Mouse (Mus musculus) embryonic facial prominence, embryonic 11.5 days (tissue): ENCODE data around the gene Rnd1. TPM values are rescaled to one million over a fixed set of nuclear protein-coding genes. Genes with fewer than 3 reads are reported as not detected.
A peak's percentile ranks its signal among the peaks of the same experiment; 100 is the strongest.

Experiments
- ATAC-seq: fragments of 200-750 bp; cut with Nextera tagmentation; replicated peaks from 2 replicates; pipeline ENCODE4 v1.8.0; 2017; ENCODE audit warnings: low read depth; ENCODE audit not compliant: insufficient number of reproducible peaks, low FRiP score, low TSS enrichment
- DNase-seq: peaks from one replicate; pipeline ENCODE4 v3.0.0-alpha.2; 2015; ENCODE audit warnings: low spot score
- H3K27ac ChIP-seq: fragments of 300-500 bp; sonication (generic); replicated peaks from 2 replicates; pipeline ENCODE4 v1.5.1; 2014; ENCODE audit warnings: mild to moderate bottlenecking, low read depth, low read length, control low read depth
- H3K27me3 ChIP-seq: fragments of 300-500 bp; sonication (generic); 2 replicates; pipeline ENCODE4 v1.6.1; 2014; ENCODE audit warnings: mild to moderate bottlenecking, low read length, moderate library complexity, mixed read lengths; ENCODE audit not compliant: control insufficient read depth, insufficient read depth
- H3K36me3 ChIP-seq: fragments of 300-500 bp; sonication (generic); replicated peaks from 2 replicates; pipeline ENCODE4 v1.6.1; 2014; ENCODE audit warnings: low read depth, mild to moderate bottlenecking, low read length, moderate library complexity, mixed read lengths; ENCODE audit not compliant: control insufficient read depth, insufficient read depth
- H3K4me1 ChIP-seq: fragments of 300-500 bp; sonication (generic); 2 replicates; pipeline ENCODE4 v1.6.1; 2014; ENCODE audit warnings: low read length, mixed read lengths; ENCODE audit not compliant: control insufficient read depth, insufficient read depth
- H3K4me2 ChIP-seq: fragments of 300-500 bp; sonication (generic); 2 replicates; pipeline ENCODE4 v1.6.1; 2014; ENCODE audit warnings: low read depth, mild to moderate bottlenecking, control low read depth, low read length, moderate library complexity
- H3K4me3 ChIP-seq: fragments of 300-500 bp; sonication (generic); 2 replicates; pipeline ENCODE4 v1.5.1; 2014; ENCODE audit warnings: low read depth, low read length, control low read depth
- H3K9ac ChIP-seq: fragments of 300-500 bp; sonication (generic); replicated peaks from 2 replicates; pipeline ENCODE4 v1.6.1; 2014; ENCODE audit warnings: mild to moderate bottlenecking, control low read depth, low read length
- H3K9me3 ChIP-seq: fragments of 300-500 bp; sonication (generic); replicated peaks from 2 replicates; pipeline ENCODE4 v1.6.1; 2016; ENCODE audit warnings: mild to moderate bottlenecking, low read length, inconsistent platforms, mixed read lengths; ENCODE audit not compliant: control insufficient read depth
- WGBS: fragments of 180-500 bp; shearing (Covaris S2); extraction: QIAGEN DNeasy Blood & Tissue Kit; methylation state at CpG from one replicate; pipeline ENCODE4 v1.1.7; 2014; 5-methylcytosine and 5-hydroxymethylcytosine counted together
- polyA plus RNA-seq: library from polyadenylated mRNA; unstranded; fragments of >200 nt; fragmentation: Nextera tagmentation; extraction: Ambion mirVana; gene quantifications from 2 replicates; pipeline ENCODE4 v1.2.1, GENCODE M21; 2014

The Rnd1 gene
- polyA plus RNA-seq, 1 experiment from 2014 or later = 0.63 TPM

GRCm38 (mm10) chr15:98710442-98710841, 33.2 kb upstream of the Rnd1 start:
- Histone ChIP-seq H3K27me3 (no peaks in the 10 kb centered on the region), H3K4me1 (no peaks in the 10 kb centered on the region), H3K9me3 (no peaks in the 10 kb centered on the region), H3K9ac (no peak overlapping the region), H3K4me2 (no peak overlapping the region), H3K36me3 (no peaks in the 10 kb centered on the region), H3K4me3 (no peak overlapping the region), H3K27ac (no peak overlapping the region)
- WGBS = 17% methylated on average over 9 of the region's 9 CpGs
- peak; percentile 74 for DNase-seq
- ATAC-seq = no peak

DNA sequence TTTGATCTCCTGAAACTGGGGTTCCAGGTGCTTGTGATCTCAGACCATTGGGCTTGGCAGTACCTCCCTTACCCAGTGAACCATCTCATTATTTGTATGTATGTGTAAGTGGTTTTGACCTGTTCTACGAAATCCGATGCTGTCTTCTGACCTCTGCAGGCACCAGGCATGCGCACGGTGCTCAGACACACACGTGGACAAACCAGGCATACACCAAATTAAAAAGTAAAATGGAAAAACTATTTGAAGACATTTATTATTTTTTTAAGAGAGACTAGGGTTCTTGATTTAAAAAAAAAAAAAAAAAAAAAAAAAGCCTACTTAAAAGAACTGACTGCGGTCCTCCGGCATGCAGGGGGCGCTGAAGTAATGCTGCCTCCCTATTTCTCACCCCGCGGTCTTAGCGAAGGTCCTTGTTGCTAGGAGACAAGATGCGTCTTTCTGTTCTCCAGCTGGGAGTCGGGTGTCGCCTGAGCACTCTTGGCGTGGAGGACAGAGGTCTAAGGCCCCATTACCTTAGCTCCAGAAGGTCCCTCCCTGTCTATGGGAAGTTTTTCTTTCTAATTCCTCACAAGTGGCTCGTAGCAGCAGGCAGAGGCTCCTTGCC, 30.6 kb upstream of the Rnd1 start, which contains the start of gene Ccdc65:
Gene Ccdc65, plus strand, starts transcription at position 442 of the 607 bp plus-strand sequence.
- H3K9me3 ChIP-seq = no peaks in the 10 kb centered on the region
- DNase-seq (peak; percentile 92), ATAC-seq (0 out of 2 replicates have a peak, but pooled peaks have one; percentile 61)
- H3K4me3 ChIP-seq = peak within 1 kb of the TSS; percentile 21; the same call in 1 of the 2 replicates
- H3K27me3 ChIP-seq = no peaks in the 10 kb centered on the region; the same call in 1 of the 2 replicates
- H3K9ac ChIP-seq = no peak within 1 kb of the TSS
- no peaks in the 10 kb centered on the region for H3K36me3 ChIP-seq
- H3K4me2 ChIP-seq = peak within 1 kb of the TSS; percentile 39
- WGBS = 19% methylated on average over 16 of the region's 16 CpGs
- H3K27ac ChIP-seq = no peak within 1 kb of the TSS
- H3K4me1 ChIP-seq = no peaks in the 10 kb centered on the region

DNA sequence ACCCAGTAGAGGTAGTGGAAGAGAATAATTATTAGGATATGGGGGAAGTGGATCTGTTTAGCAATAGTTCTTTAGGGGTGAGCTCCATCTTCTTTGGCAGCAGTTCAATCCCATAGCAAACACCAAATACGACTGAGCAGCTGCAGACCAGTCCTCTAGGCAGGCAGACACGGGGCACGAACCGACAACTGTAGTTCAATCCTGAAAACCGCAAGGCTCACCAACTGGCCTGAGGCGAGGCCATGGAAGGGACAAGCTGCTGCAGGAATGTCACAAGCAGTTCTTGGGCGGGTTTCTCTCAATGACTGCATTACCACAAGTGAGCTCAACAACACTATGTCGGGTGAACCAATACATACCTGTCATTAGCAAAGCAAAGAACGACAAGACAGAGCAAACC, 27.1 kb upstream of the Rnd1 start:
- Histone ChIP-seq H3K4me3 (no peak overlapping the region), H3K9ac (no peak overlapping the region), H3K36me3 (no peaks in the 10 kb centered on the region), H3K9me3 (no peaks in the 10 kb centered on the region), H3K27me3 (peaks cover 13% of the 10 kb centered on the region), H3K27ac (no peak overlapping the region), H3K4me2 (no peak overlapping the region), H3K4me1 (no peaks in the 10 kb centered on the region)
- 64% methylated on average over 9 of the region's 9 CpGs for WGBS
- DNase-seq (no peak), ATAC-seq (no peak)

DNA sequence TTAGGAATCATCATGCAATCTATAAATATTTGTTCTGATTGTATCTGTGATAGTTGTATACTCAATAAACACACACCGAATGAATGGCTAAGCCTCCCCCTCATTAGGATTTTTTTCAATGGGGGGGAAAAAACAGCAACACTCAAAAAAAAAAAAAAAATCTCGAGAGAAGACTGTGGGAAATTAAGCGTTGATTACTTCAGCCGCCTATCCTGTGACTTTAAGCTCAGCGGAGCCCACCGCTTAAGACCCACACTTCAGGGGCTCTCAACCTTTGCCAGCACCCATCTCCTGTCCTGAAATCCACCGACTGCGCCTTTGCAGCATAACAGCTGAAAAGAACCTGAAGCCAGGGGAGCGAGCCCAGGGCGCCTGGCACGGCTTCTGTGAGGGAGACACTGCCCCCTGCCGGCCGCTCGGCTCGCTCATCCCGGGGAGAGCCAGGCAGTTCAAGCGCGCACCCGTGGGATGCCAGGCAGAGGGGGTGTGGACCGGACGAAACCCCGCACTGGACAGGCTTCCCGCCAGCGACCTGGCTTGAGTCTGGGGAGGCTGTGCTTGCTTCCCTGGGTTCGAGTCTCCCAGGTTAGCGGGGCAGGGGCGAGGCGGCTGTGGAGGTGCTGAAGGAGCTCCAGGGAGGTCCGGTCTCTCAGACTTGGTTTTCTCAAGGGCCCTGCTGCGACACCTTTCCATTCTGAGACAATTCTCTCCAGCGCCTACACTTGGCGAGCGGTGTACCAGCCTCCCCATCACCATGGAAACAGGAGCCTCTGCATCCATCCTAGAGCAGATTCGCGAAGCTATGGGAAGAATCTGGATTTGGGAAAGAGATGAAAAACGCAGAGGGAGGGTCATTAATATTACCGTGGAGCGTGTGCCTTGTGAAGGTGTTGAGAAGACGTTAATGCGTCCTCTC, 22.2 kb upstream of the Rnd1 start:
- no peaks in the 10 kb centered on the region for H3K4me1 ChIP-seq
- H3K27ac ChIP-seq = no peak overlapping the region
- no peaks in the 10 kb centered on the region for H3K36me3 ChIP-seq
- H3K27me3 ChIP-seq = peaks cover 13% of the 10 kb centered on the region
- H3K9ac ChIP-seq = 0 out of 2 replicates have a peak overlapping the region, but pooled peaks have one; percentile 22
- 5% methylated on average over 40 of the region's 40 CpGs for WGBS
- peak; percentile 51 for ATAC-seq
- H3K9me3 ChIP-seq = no peaks in the 10 kb centered on the region
- peak overlapping the region; percentile 24 for H3K4me3 ChIP-seq
- peak; percentile 90 for DNase-seq
- peak overlapping the region; percentile 71 for H3K4me2 ChIP-seq

DNA sequence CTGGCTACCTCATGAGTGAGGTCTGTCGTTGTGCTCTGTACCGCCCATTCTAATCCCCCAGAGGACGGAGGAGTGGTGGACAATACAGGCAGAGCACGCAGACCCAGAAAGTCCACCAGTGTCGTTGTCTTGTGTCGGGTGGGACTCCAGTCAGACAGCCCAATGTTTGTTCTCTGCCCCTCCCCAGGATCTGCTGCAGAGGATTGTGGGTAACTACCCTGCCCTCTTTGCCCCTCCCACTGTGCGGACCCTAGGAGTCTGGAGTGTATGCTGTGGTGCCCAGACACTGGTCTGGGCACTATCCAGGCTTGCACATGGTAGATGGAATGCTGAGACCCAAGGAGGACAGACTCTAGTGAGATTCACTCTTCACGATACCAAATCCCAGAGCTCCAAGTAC, 19.0 kb upstream of the Rnd1 start:
- no peak for DNase-seq
- Histone ChIP-seq H3K9me3 (no peaks in the 10 kb centered on the region), H3K27ac (no peak overlapping the region), H3K4me1 (peaks cover 3% of the 10 kb centered on the region; the same call in 1 of the 2 replicates), H3K27me3 (peaks cover 11% of the 10 kb centered on the region), H3K9ac (no peak overlapping the region), H3K4me3 (no peak overlapping the region), H3K36me3 (no peaks in the 10 kb centered on the region), H3K4me2 (no peak overlapping the region)
- no peak for ATAC-seq
- WGBS = 60% methylated on average over 8 of the region's 8 CpGs

DNA sequence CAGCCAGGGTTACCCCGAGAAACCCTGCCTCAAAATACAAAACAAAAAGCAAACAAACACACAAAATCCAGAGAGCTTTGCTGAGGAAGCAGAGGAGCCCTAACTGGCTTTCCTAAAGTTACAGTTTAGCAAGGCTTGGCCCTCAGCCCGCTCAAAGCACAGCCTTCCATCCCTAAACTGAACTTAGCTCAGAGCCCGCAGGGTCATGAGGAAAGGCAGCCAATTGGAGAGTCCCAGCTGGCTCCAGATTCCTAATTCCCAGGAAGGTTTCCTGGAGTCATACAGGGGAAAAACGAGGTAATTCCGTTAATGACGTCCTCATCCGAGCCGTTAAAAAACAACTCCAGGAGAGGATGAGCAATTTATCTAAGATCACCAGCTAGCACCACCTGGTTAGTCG, 18.5 kb upstream of the Rnd1 start:
- Histone ChIP-seq H3K4me3 (no peak overlapping the region), H3K4me1 (peaks cover 3% of the 10 kb centered on the region; the same call in 1 of the 2 replicates), H3K36me3 (no peaks in the 10 kb centered on the region), H3K4me2 (no peak overlapping the region), H3K9ac (no peak overlapping the region), H3K27ac (no peak overlapping the region), H3K9me3 (no peaks in the 10 kb centered on the region), H3K27me3 (peaks cover 11% of the 10 kb centered on the region)
- no peak for ATAC-seq
- DNase-seq = no peak
- 51% methylated on average over 9 of the region's 9 CpGs for WGBS

DNA sequence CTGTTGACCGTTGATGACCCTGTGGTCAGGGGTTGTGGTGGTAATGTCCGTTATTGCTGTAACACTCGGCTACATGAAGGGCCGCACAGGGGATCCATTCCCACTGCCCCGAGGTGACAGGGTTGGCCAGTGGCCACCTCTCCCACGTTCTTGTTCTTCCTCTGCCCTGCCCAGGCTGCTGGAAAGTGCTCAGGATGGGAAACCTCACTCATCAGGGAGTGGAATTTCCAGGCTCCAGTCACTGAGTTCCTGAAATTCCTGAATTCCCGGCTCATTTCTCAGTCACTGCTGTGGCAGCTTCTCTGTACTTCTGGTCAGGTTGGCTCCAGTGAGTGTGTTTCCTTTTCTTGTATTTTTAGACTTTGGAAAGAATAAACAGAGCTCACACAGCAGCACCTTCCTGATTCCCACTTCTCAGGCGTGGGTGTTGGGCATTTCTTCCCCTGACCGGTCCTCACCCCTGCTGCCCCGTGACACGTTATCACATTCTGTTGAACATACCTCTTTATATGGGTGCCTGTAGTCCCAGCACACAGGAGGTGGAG, 15.0 kb upstream of the Rnd1 start:
- H3K36me3 ChIP-seq = no peaks in the 10 kb centered on the region
- no peak overlapping the region for H3K27ac ChIP-seq
- no peak overlapping the region for H3K4me3 ChIP-seq
- no peak for ATAC-seq
- H3K4me2 ChIP-seq = no peak overlapping the region
- no peaks in the 10 kb centered on the region for H3K9me3 ChIP-seq
- DNase-seq = peak; percentile 45
- WGBS = 36% methylated on average over 11 of the region's 11 CpGs
- H3K4me1 ChIP-seq = peaks cover 3% of the 10 kb centered on the region; the same call in 1 of the 2 replicates
- no peak overlapping the region for H3K9ac ChIP-seq
- H3K27me3 ChIP-seq = no peaks in the 10 kb centered on the region
